Mouse (Mus musculus): ENCODE data around the gene Shld1.

The Shld1 gene

GRCm38 (mm10) chr2:132686756-132687737 is at the start of gene Shld1:
Gene Shld1 (plus strand): TSS chr2:132686931.
- peak; percentile 87 for DNase-seq (ENCODE audit: low read depth, low spot score)

- no peak for DNase-seq (ENCODE audit: low read depth, low spot score)
Observed at GRCm38 (mm10) chr2:132638306-132638705, 48.4 kb upstream of the Shld1 start.

GRCm38 (mm10) chr2:132639337-132639736 is 47.4 kb upstream of the Shld1 start:
- DNase-seq (ENCODE audit: low read depth, low spot score), result no peak

GRCm38 (mm10) chr2:132641196-132641595 is 45.5 kb upstream of the Shld1 start:
- no peak for DNase-seq (ENCODE audit: low read depth, low spot score)

- no peak for DNase-seq (ENCODE audit: low read depth, low spot score)
Observed at GRCm38 (mm10) chr2:132643161-132643560, 43.6 kb upstream of the Shld1 start.

GRCm38 (mm10) chr2:132646856-132647745 is 39.6 kb upstream of the Shld1 start:
- no peak for DNase-seq (ENCODE audit: low read depth, low spot score)

- DNase-seq (ENCODE audit: low read depth, low spot score), result no peak
Observed at GRCm38 (mm10) chr2:132649352-132649870, 37.3 kb upstream of the Shld1 start.

- no peak for DNase-seq (ENCODE audit: low read depth, low spot score)
Observed at GRCm38 (mm10) chr2:132650546-132650945, 36.2 kb upstream of the Shld1 start.

- no peak for DNase-seq (ENCODE audit: low read depth, low spot score)
Observed at GRCm38 (mm10) chr2:132652476-132652875, 34.3 kb upstream of the Shld1 start.

- no peak for DNase-seq (ENCODE audit: low read depth, low spot score)
Observed at GRCm38 (mm10) chr2:132654834-132655495, 31.8 kb upstream of the Shld1 start.

- DNase-seq (ENCODE audit: low read depth, low spot score), result no peak
Observed at GRCm38 (mm10) chr2:132657186-132657585, 29.5 kb upstream of the Shld1 start.

- no peak for DNase-seq (ENCODE audit: low read depth, low spot score)
Observed at GRCm38 (mm10) chr2:132658412-132659120, 28.2 kb upstream of the Shld1 start.

GRCm38 (mm10) chr2:132669091-132669490 is 17.6 kb upstream of the Shld1 start:
- no peak for DNase-seq (ENCODE audit: low read depth, low spot score)

- DNase-seq (ENCODE audit: low read depth, low spot score), result no peak
Observed at GRCm38 (mm10) chr2:132670290-132670689, 16.4 kb upstream of the Shld1 start.

GRCm38 (mm10) chr2:132672121-132672520 is 14.6 kb upstream of the Shld1 start:
- no peak for DNase-seq (ENCODE audit: low read depth, low spot score)

GRCm38 (mm10) chr2:132676111-132676510 is 10.6 kb upstream of the Shld1 start:
- DNase-seq (ENCODE audit: low read depth, low spot score), result no peak

GRCm38 (mm10) chr2:132685001-132685400 is 1.7 kb upstream of the Shld1 start:
- DNase-seq (ENCODE audit: low read depth, low spot score), result no peak

- DNase-seq (ENCODE audit: low read depth, low spot score), result no peak
Observed at GRCm38 (mm10) chr2:132688611-132689021, 1.9 kb downstream of the Shld1 start.

GRCm38 (mm10) chr2:132689188-132689568 is 2.4 kb downstream of the Shld1 start:
- DNase-seq (ENCODE audit: low read depth, low spot score), result no peak

- DNase-seq (ENCODE audit: low read depth, low spot score), result no peak
Observed at GRCm38 (mm10) chr2:132689569-132690231, 3.0 kb downstream of the Shld1 start.

Measured in brain, embryonic 18.5 days (tissue).